Mouse (Mus musculus) hindbrain, embryonic 16.5 days (tissue): ENCODE data around the gene Zfp451. TPM values are rescaled to one million over a fixed set of nuclear protein-coding genes. Genes with fewer than 3 reads are reported as not detected.
"Not testable (repeated sequence)": the region's sequence is repeated elsewhere in the genome, so short reads cannot be mapped to it uniquely, and the experiment has no call there.

Experiments used
- ATAC-seq: fragments of 200-750 bp; cut with Nextera tagmentation; 2 replicates; pipeline ENCODE4 v1.8.0; 2017; ENCODE audit warnings: moderate TSS enrichment, moderate library complexity
- H3K27ac ChIP-seq: fragments of 300-500 bp; sonication (generic); 2 replicates; pipeline ENCODE4 v1.5.1; 2014; ENCODE audit warnings: low read depth, mild to moderate bottlenecking, control low read depth, low read length, moderate library complexity
- H3K27me3 ChIP-seq: fragments of 300-500 bp; sonication (generic); replicated peaks from 2 replicates; pipeline ENCODE4 v1.6.1; 2014; ENCODE audit warnings: low read length; ENCODE audit not compliant: control insufficient read depth, insufficient read depth
- H3K36me3 ChIP-seq: fragments of 300-500 bp; sonication (generic); 2 replicates; pipeline ENCODE4 v1.6.1; 2014; ENCODE audit warnings: mild to moderate bottlenecking, low read length, moderate library complexity, mixed read lengths; ENCODE audit not compliant: control insufficient read depth, insufficient read depth
- H3K4me1 ChIP-seq: fragments of 300-500 bp; sonication (generic); 2 replicates; pipeline ENCODE4 v1.6.1; 2014; ENCODE audit warnings: low read depth, low read length; ENCODE audit not compliant: control insufficient read depth, insufficient read depth
- H3K4me2 ChIP-seq: fragments of 300-500 bp; sonication (generic); 2 replicates; pipeline ENCODE4 v1.6.1; 2014; ENCODE audit warnings: mild to moderate bottlenecking, low read length, control low read depth, moderate library complexity
- H3K4me3 ChIP-seq: fragments of 300-500 bp; sonication (generic); 2 replicates; pipeline ENCODE4 v1.5.1; 2014; ENCODE audit warnings: mild to moderate bottlenecking, low read length, control low read depth, moderate library complexity
- H3K9ac ChIP-seq: fragments of 300-500 bp; sonication (generic); 2 replicates; pipeline ENCODE4 v1.6.1; 2014; ENCODE audit warnings: low read depth, mild to moderate bottlenecking, control low read depth, low read length, moderate library complexity
- H3K9me3 ChIP-seq: fragments of 300-500 bp; sonication (generic); 2 replicates; pipeline ENCODE4 v1.6.1; 2014; ENCODE audit warnings: mild to moderate bottlenecking, low read length, moderate library complexity; ENCODE audit not compliant: control insufficient read depth
- WGBS: fragments of 180-500 bp; shearing (Covaris S2); extraction: QIAGEN DNeasy Blood & Tissue Kit; methylation state at CpG from one replicate; pipeline ENCODE4 v1.1.7; 2014; 5-methylcytosine and 5-hydroxymethylcytosine counted together
- polyA plus RNA-seq: library from polyadenylated mRNA; unstranded; fragments of >200 nt; fragmentation: Nextera tagmentation; extraction: Ambion mirVana; gene quantifications from 2 replicates; pipeline ENCODE4 v1.2.1, GENCODE M21; 2015

The Zfp451 gene
- 30.3 and 37.5 TPM in 2 replicates for polyA plus RNA-seq

DNA sequence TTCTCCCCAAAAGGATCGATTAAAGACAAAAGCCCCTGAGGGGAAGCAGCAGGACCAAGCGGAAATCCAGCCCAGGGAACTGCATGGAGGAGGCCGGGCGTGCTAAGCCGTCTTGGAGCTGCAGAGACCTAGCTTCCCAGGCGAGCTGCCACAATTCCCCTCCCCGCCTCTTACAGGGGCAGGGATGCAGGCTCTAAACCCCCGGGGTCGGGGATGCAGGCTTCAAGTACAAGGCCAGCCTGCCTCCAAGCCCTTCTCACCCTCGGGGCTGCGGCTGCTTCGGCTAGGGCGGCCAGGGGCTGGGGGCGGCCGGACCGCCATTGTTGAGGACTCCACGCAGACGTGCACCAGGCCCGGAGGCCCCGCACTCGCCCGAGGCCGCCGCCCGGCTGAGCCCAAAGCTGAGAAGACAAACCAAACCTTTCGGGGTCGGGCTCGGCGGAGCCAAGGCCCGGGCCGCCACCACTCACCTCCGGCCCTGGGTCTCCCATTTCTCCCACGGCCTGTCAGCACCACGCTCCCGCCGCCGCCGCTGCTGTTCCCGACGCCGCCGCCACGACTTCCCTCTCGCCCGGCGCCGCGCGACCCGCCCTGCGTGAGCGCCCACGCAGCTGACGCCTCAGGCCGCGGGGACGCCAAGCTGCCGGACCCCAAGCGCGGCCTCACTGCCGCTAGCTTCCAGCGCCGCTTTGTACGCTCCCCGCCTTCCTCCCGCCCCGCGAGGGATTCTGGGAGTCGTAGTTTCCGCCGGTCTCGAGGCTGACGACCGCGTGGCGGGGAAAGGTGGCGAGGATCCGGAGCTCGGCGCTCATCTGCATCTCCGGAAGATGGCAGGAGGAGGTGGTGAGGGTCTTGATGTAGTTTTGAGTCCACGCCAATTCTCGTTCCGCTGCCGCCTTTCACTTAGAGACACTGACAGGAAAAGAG is at the start of gene Zfp451:
Zfp451 (minus strand) TSS at position 728 of the 927 bp plus-strand sequence.
- peak; percentile 97 for ATAC-seq
- peak within 1 kb of the TSS; percentile 99 for H3K9ac ChIP-seq
- WGBS = under 1% methylated on average over 73 of the region's 85 CpGs
- peak within 1 kb of the TSS; percentile 95 for H3K27ac ChIP-seq
- peaks cover 19% of the 10 kb centered on the region for H3K4me1 ChIP-seq
- H3K9me3 ChIP-seq = no peaks in the 10 kb centered on the region
- H3K36me3 ChIP-seq = peaks cover 8% of the 10 kb centered on the region
- H3K27me3 ChIP-seq = no peaks in the 10 kb centered on the region
- H3K4me3 ChIP-seq = peak within 1 kb of the TSS; percentile 85
- peak within 1 kb of the TSS; percentile 79 for H3K4me2 ChIP-seq

DNA sequence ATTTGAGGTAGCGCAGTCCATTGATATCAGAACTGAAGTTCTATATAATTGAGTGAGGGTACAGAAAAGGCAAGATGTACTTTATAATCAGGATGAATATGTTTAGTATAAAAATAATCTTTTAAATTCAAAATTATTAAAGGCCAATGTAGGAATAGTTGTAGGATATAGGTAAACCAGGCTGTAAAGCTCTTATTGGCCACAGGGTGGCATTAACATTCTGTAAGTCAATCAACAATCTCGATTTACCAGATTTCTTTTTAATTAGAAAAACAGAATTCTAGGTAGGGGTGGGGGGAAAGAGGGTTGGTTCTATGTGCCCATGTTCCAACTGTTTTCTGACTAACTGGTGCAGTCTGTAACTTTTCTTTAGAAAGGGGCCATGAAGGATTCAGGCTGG is 32.4 kb upstream of the Zfp451 start:
- Histone ChIP-seq H3K4me2 (no peak overlapping the region), H3K4me1 (no peaks in the 10 kb centered on the region), H3K27ac (no peak overlapping the region), H3K36me3 (no peaks in the 10 kb centered on the region), H3K4me3 (no peak overlapping the region), H3K9ac (no peak overlapping the region), H3K9me3 (no peaks in the 10 kb centered on the region), H3K27me3 (no peaks in the 10 kb centered on the region)
- ATAC-seq = no peak
- 98% methylated on average over 2 of the region's 2 CpGs for WGBS

- Histone ChIP-seq H3K9ac (no peak overlapping the region), H3K9me3 (no peaks in the 10 kb centered on the region), H3K27ac (no peak overlapping the region), H3K4me2 (no peak overlapping the region), H3K4me1 (no peaks in the 10 kb centered on the region), H3K27me3 (no peaks in the 10 kb centered on the region), H3K4me3 (no peak overlapping the region), H3K36me3 (no peaks in the 10 kb centered on the region)
- WGBS = 64% methylated on average over 6 of the region's 6 CpGs
- no peak; the same call in 1 of the 2 replicates for ATAC-seq
Measured at GRCm38 (mm10) chr1:33843823-33844222, 29.4 kb upstream of the Zfp451 start.

- H3K9ac ChIP-seq, H3K27me3 ChIP-seq, H3K4me3 ChIP-seq, ATAC-seq, H3K9me3 ChIP-seq, H3K4me1 ChIP-seq, H3K4me2 ChIP-seq, H3K36me3 ChIP-seq, H3K27ac ChIP-seq: not testable (repeated sequence)
- WGBS = 95% methylated on average over 14 of the region's 14 CpGs
Measured at GRCm38 (mm10) chr1:33838952-33839351, 24.6 kb upstream of the Zfp451 start.

GRCm38 (mm10) chr1:33830586-33830985 is 16.2 kb upstream of the Zfp451 start:
- no peaks in the 10 kb centered on the region for H3K27me3 ChIP-seq
- H3K9me3 ChIP-seq = no peaks in the 10 kb centered on the region
- H3K4me2 ChIP-seq = no peak overlapping the region
- H3K4me1 ChIP-seq = no peaks in the 10 kb centered on the region
- no peak for ATAC-seq
- H3K36me3 ChIP-seq = no peaks in the 10 kb centered on the region
- H3K9ac ChIP-seq = no peak overlapping the region
- WGBS = 70% methylated on average over 4 of the region's 4 CpGs
- no peak overlapping the region for H3K4me3 ChIP-seq
- H3K27ac ChIP-seq = no peak overlapping the region

DNA sequence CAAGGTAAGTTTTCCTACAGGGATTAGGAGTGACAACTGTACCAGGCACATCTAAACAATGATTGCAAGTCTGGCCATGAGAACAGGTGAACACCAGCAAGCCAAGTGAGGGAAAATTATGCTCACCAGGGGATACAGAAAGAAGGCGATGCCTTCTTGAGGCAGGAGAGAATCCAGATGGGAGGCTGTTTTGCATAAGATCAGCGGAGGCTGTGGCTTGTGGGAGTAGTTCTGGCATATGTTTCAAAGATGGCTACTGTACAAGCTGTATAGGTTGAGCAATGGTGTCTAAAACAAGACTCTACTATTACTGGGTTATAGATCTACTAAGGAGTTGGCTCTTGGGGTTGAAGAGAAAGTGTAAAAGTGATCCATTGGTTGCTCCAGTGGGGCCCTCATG is 3.5 kb upstream of the Zfp451 start:
- H3K27ac ChIP-seq = no peak overlapping the region
- H3K9me3 ChIP-seq = no peaks in the 10 kb centered on the region
- no peak for ATAC-seq
- 78% methylated on average over 2 of the region's 2 CpGs for WGBS
- H3K4me2 ChIP-seq = no peak overlapping the region
- no peak overlapping the region for H3K9ac ChIP-seq
- H3K4me3 ChIP-seq = no peak overlapping the region
- H3K27me3 ChIP-seq = no peaks in the 10 kb centered on the region
- H3K4me1 ChIP-seq = peaks cover 9% of the 10 kb centered on the region
- H3K36me3 ChIP-seq = no peaks in the 10 kb centered on the region

GRCm38 (mm10) chr1:33813495-33813867 is 914 bp downstream of the Zfp451 start:
- Histone ChIP-seq H3K4me3 (peak overlapping the region; percentile 85), H3K27me3 (no peaks in the 10 kb centered on the region), H3K9ac (peak overlapping the region; percentile 99), H3K27ac (peak overlapping the region; percentile 95), H3K4me1 (peaks cover 19% of the 10 kb centered on the region), H3K36me3 (peaks cover 11% of the 10 kb centered on the region), H3K9me3 (no peaks in the 10 kb centered on the region), H3K4me2 (peak overlapping the region; percentile 79)
- WGBS = 7% methylated on average over 11 of the region's 11 CpGs
- 0 out of 2 replicates have a peak, but pooled peaks have one; percentile 2 for ATAC-seq

GRCm38 (mm10) chr1:33803323-33803722 is 11.1 kb downstream of the Zfp451 start:
- Histone ChIP-seq H3K9ac (no peak overlapping the region), H3K4me3 (no peak overlapping the region), H3K9me3 (no peaks in the 10 kb centered on the region), H3K4me1 (no peaks in the 10 kb centered on the region), H3K27ac (no peak overlapping the region), H3K36me3 (peaks cover 45% of the 10 kb centered on the region), H3K4me2 (no peak overlapping the region), H3K27me3 (no peaks in the 10 kb centered on the region)
- ATAC-seq = no peak
- WGBS = 94% methylated on average over 2 of the region's 2 CpGs

GRCm38 (mm10) chr1:33799620-33800019 is 14.8 kb downstream of the Zfp451 start:
- Histone ChIP-seq H3K4me3 (no peak overlapping the region), H3K27ac (no peak overlapping the region), H3K36me3 (peaks cover 37% of the 10 kb centered on the region), H3K4me2 (no peak overlapping the region), H3K9ac (no peak overlapping the region), H3K9me3 (no peaks in the 10 kb centered on the region), H3K27me3 (no peaks in the 10 kb centered on the region), H3K4me1 (no peaks in the 10 kb centered on the region)
- ATAC-seq = no peak
- 86% methylated on average over 3 of the region's 3 CpGs for WGBS
